In genomic region chr4:87881995-87882394, GRCm38 (mm10) we compare ENCODE assay signal across 11 mouse cellular contexts.
"Had no signal": no experiment of that assay in that cellular context is flagged by ENCODE, and none has a peak within 500 bp of the region (broad histone marks: within the 10 kb centered on the region; RNA-seq: fewer than 3 reads in every experiment).

No protein-coding gene starts in this region.

- H3K27ac ChIP-seq: kidney, embryonic 15.5 days; limb, embryonic 15.5 days; midbrain, embryonic 12.5 days had no signal

- H3K36me3 ChIP-seq: kidney, embryonic 15.5 days; limb, embryonic 15.5 days; midbrain, embryonic 12.5 days; neural tube, embryonic 13.5 days had no signal

- H3K9ac ChIP-seq: kidney, embryonic 15.5 days; limb, embryonic 15.5 days; midbrain, embryonic 12.5 days; neural tube, embryonic 13.5 days had no signal

- DNase-seq: kidney, adult 2 months; kidney, postnatal 14 days; lung, adult 18-20 months; retina, postnatal 1 day; thymus, postnatal 4 days had no signal

- H3K27me3 ChIP-seq: kidney, embryonic 15.5 days; limb, embryonic 15.5 days; midbrain, embryonic 12.5 days; neural tube, embryonic 13.5 days had no signal

- ATAC-seq: inflammation-experienced regulatory T-cells, adult 6 months; midbrain, embryonic 16.5 days had no signal

- H3K4me3 ChIP-seq: kidney, embryonic 15.5 days; limb, embryonic 15.5 days; midbrain, embryonic 12.5 days; neural tube, embryonic 13.5 days had no signal

- H3K4me1 ChIP-seq: kidney, embryonic 15.5 days; limb, embryonic 15.5 days had no signal

- H3K9me3 ChIP-seq: kidney, embryonic 15.5 days; limb, embryonic 15.5 days; midbrain, embryonic 12.5 days; neural tube, embryonic 13.5 days had no signal

- H3K4me2 ChIP-seq: kidney, embryonic 15.5 days; limb, embryonic 15.5 days; midbrain, embryonic 12.5 days; neural tube, embryonic 13.5 days had no signal
